ENCODE assay signal across 12 mouse cellular contexts in the genomic region with DNA sequence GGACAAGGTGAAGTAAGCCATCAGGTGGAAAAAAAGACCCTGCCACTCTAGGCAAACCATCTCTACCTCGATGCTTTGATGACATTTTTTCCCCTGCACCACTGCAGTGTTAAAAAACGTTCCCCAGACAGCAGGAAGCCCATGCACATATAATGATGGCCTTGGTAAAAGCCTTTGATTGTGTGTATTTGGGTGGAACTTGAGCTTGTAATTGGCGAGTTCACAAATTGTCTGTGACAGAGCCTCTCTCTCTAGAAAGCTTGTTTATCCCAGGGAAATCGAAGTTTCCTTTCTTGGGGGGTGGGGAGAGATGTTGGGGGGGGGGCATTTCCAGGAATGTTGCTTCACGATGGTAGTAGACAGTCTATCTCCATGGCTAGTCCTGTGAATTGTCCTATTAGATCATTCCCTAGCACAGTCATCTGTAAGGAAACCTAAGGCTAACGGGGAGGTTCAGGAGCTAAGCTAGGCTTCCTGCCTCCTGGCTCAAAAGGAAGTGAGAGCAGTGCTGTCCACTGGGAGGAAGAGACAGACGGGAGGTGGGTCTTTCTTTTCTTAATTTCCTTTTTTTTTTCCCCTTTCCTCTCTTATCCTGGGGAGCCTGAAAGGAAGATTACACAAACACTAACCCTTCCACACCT. TPM values are rescaled to one million over a fixed set of nuclear protein-coding genes. Genes with fewer than 3 reads are reported as not detected.
DNase-seq lines count a peak whose midpoint lies in the region; ATAC-seq and TF ChIP-seq lines count a peak whose summit lies in the region.
"Had no signal": no experiment of that assay in that cellular context is flagged by ENCODE, and none has a peak within 500 bp of the region (broad histone marks: within the 10 kb centered on the region; RNA-seq: fewer than 3 reads in every experiment).

No protein-coding gene starts in this region.

- no peaks in the 10 kb centered on the region for H3K79me2 ChIP-seq in liver, adult 2 months (ENCODE audit: control insufficient read depth, insufficient read depth, low read length)

- no peaks in the 10 kb centered on the region for H3K36me3 ChIP-seq in forebrain, embryonic 10.5 days (replicated peaks)
- H3K36me3 ChIP-seq in forebrain, embryonic 16.5 days (ENCODE audit: control insufficient read depth, insufficient read depth), result no peaks in the 10 kb centered on the region
- H3K36me3 ChIP-seq in liver, adult 2 months (ENCODE audit: control insufficient read depth, insufficient read depth, low read length), result no peaks in the 10 kb centered on the region
- H3K36me3 ChIP-seq in liver, embryonic 12.5 days, result no peaks in the 10 kb centered on the region
- H3K36me3 ChIP-seq in forebrain, embryonic 13.5 days (ENCODE audit: poor library complexity, severe bottlenecking), result no peaks in the 10 kb centered on the region
- no peaks in the 10 kb centered on the region for H3K36me3 ChIP-seq in limb, embryonic 10.5 days
- H3K36me3 ChIP-seq: limb, embryonic 15.5 days had no signal

- ATAC-seq in forebrain, embryonic 16.5 days, result no peak
- ATAC-seq in liver, embryonic 12.5 days, result no peak
- ATAC-seq in forebrain, embryonic 13.5 days, result peak; percentile 16; the same call in 1 of the 2 replicates

- WGBS in forebrain, embryonic 10.5 days, result 12% methylated on average over 7 of the region's 7 CpGs
- WGBS in forebrain, embryonic 16.5 days, result 7% methylated on average over 7 of the region's 7 CpGs
- 52% methylated on average over 7 of the region's 7 CpGs for WGBS in liver, adult 2 months
- WGBS in liver, embryonic 12.5 days (ENCODE audit: insufficient replicate concordance), result 30% methylated on average over 7 of the region's 7 CpGs
- WGBS in forebrain, embryonic 13.5 days, result 9% methylated on average over 7 of the region's 7 CpGs
- WGBS in limb, embryonic 10.5 days, result 33% methylated on average over 7 of the region's 7 CpGs

- no peak overlapping the region for H3K4me3 ChIP-seq in forebrain, embryonic 10.5 days
- H3K4me3 ChIP-seq in forebrain, embryonic 16.5 days (replicated peaks; ENCODE audit: low read length), result no peak overlapping the region
- H3K4me3 ChIP-seq in liver, adult 2 months (ENCODE audit: insufficient read depth, low read depth, low read length), result no peak overlapping the region
- H3K4me3 ChIP-seq in liver, embryonic 12.5 days, result no peak overlapping the region
- H3K4me3 ChIP-seq in forebrain, embryonic 13.5 days, result no peak overlapping the region
- no peak overlapping the region for H3K4me3 ChIP-seq in limb, embryonic 10.5 days
- H3K4me3 ChIP-seq: limb, embryonic 15.5 days had no signal

- H3K9me3 ChIP-seq in forebrain, embryonic 10.5 days, result no peaks in the 10 kb centered on the region
- no peaks in the 10 kb centered on the region for H3K9me3 ChIP-seq in forebrain, embryonic 16.5 days (ENCODE audit: control insufficient read depth, low read length)
- H3K9me3 ChIP-seq in liver, embryonic 12.5 days (replicated peaks), result no peaks in the 10 kb centered on the region
- H3K9me3 ChIP-seq in forebrain, embryonic 13.5 days (replicated peaks), result no peaks in the 10 kb centered on the region
- no peaks in the 10 kb centered on the region for H3K9me3 ChIP-seq in limb, embryonic 10.5 days (replicated peaks)
- H3K9me3 ChIP-seq: limb, embryonic 15.5 days had no signal

- DNase-seq in forebrain, embryonic 10.5 days (ENCODE audit: extremely low spot score, low spot score), result no peak
- no peak for DNase-seq in liver, adult 2 months (ENCODE audit: extremely low read depth, low read depth, low spot score)
- no peak for DNase-seq in limb, embryonic 10.5 days (ENCODE audit: low spot score)
- no peak for DNase-seq in spleen, adult 18-20 months
- no peak for DNase-seq in cerebellum, adult 8-10 months
- DNase-seq: cerebellum, postnatal 36 days; right cerebral cortex, postnatal 4 days had no signal

- TF ChIP-seq CTCF in liver, adult 2 months (IDR thresholded peaks at IDR 0.05; ENCODE audit: low read depth, low read length), result no peak

- H3K27me3 ChIP-seq in forebrain, embryonic 10.5 days (ENCODE audit: poor library complexity, severe bottlenecking), result peaks cover 75% of the 10 kb centered on the region
- peaks cover 3% of the 10 kb centered on the region; the same call in 1 of the 2 replicates for H3K27me3 ChIP-seq in forebrain, embryonic 16.5 days (replicated peaks; ENCODE audit: control insufficient read depth, insufficient read depth, low read length)
- H3K27me3 ChIP-seq in liver, adult 2 months (ENCODE audit: control insufficient read depth, insufficient read depth, low read length), result no peaks in the 10 kb centered on the region
- H3K27me3 ChIP-seq in liver, embryonic 12.5 days (replicated peaks), result peaks cover 3% of the 10 kb centered on the region; the same call in 1 of the 2 replicates
- H3K27me3 ChIP-seq in forebrain, embryonic 13.5 days, result peaks cover 5% of the 10 kb centered on the region
- H3K27me3 ChIP-seq in limb, embryonic 10.5 days (ENCODE audit: low read depth, poor library complexity, severe bottlenecking), result peaks cover 25% of the 10 kb centered on the region

- TF ChIP-seq POLR2A in liver, adult 2 months (IDR thresholded peaks at IDR 0.05; ENCODE audit: extremely low read depth, insufficient read depth, low read length), result no peak

- no peak overlapping the region for H3K9ac ChIP-seq in forebrain, embryonic 16.5 days (replicated peaks; ENCODE audit: low read depth, low read length)
- H3K9ac ChIP-seq in liver, adult 2 months (ENCODE audit: low read depth, low read length), result no peak overlapping the region
- no peak overlapping the region for H3K9ac ChIP-seq in liver, embryonic 12.5 days
- no peak overlapping the region for H3K9ac ChIP-seq in forebrain, embryonic 13.5 days
- H3K9ac ChIP-seq: limb, embryonic 15.5 days had no signal

- no peak overlapping the region for H3K4me2 ChIP-seq in forebrain, embryonic 16.5 days (ENCODE audit: low read length)
- H3K4me2 ChIP-seq in liver, embryonic 12.5 days, result no peak overlapping the region
- H3K4me2 ChIP-seq in forebrain, embryonic 13.5 days, result peak overlapping the region; percentile 0; the same call in 1 of the 2 replicates
- H3K4me2 ChIP-seq: limb, embryonic 15.5 days; midbrain, embryonic 11.5 days had no signal

- peak overlapping the region; percentile 40; the same call in 1 of the 2 replicates for H3K27ac ChIP-seq in forebrain, embryonic 10.5 days
- H3K27ac ChIP-seq in forebrain, embryonic 16.5 days (ENCODE audit: low read length), result no peak overlapping the region
- peak overlapping the region; percentile 70 for H3K27ac ChIP-seq in liver, adult 2 months (replicated peaks; ENCODE audit: insufficient read depth, low read depth, low read length)
- H3K27ac ChIP-seq in liver, embryonic 12.5 days, result no peak overlapping the region
- H3K27ac ChIP-seq in forebrain, embryonic 13.5 days, result peak overlapping the region; percentile 0; the same call in 1 of the 2 replicates
- H3K27ac ChIP-seq in limb, embryonic 10.5 days, result peak overlapping the region; percentile 36; the same call in 1 of the 2 replicates
- H3K27ac ChIP-seq: limb, embryonic 15.5 days had no signal

- peaks cover 81% of the 10 kb centered on the region for H3K4me1 ChIP-seq in forebrain, embryonic 10.5 days
- peaks cover 27% of the 10 kb centered on the region for H3K4me1 ChIP-seq in forebrain, embryonic 16.5 days (replicated peaks; ENCODE audit: control insufficient read depth, insufficient read depth, low read length)
- H3K4me1 ChIP-seq in liver, adult 2 months (ENCODE audit: control insufficient read depth, insufficient read depth, low read length), result peaks cover 5% of the 10 kb centered on the region; the same call in 1 of the 2 replicates
- peaks cover 28% of the 10 kb centered on the region for H3K4me1 ChIP-seq in liver, embryonic 12.5 days
- peaks cover 80% of the 10 kb centered on the region for H3K4me1 ChIP-seq in forebrain, embryonic 13.5 days
- peaks cover 72% of the 10 kb centered on the region for H3K4me1 ChIP-seq in limb, embryonic 10.5 days

RNA-seq across cellular contexts. Expression of gene Cryzl2, which starts 10.1 kb away (rescaled TPM):
- 5.5 and 6.7 TPM in 2 replicates for polyA plus RNA-seq in forebrain, embryonic 10.5 days (2016; fragmentation: Nextera tagmentation; extraction: Ambion mirVana)
- 4.7 and 6.3 TPM in 2 replicates for polyA plus RNA-seq in forebrain, embryonic 16.5 days (2015; fragmentation: Nextera tagmentation; extraction: Ambion mirVana)
- 21.4 and 22.7 TPM in 2 replicates for total RNA-seq in liver, adult 2 months (2014; rRNA removed)
- polyA plus RNA-seq in liver, adult 2 months (2012; rRNA removed), result 31.0 and 32.2 TPM in 2 replicates
- polyA plus RNA-seq in liver, embryonic 12.5 days (2016; fragmentation: Nextera tagmentation; extraction: Ambion mirVana), result 6.8 and 7.0 TPM in 2 replicates
- polyA plus RNA-seq in forebrain, embryonic 13.5 days (2015; fragmentation: Nextera tagmentation; extraction: Ambion mirVana), result 5.8 and 6.6 TPM in 2 replicates
- 4.6 and 7.6 TPM in 2 replicates for polyA plus RNA-seq in limb, embryonic 10.5 days (2016; fragmentation: Nextera tagmentation; extraction: Ambion mirVana)

RNA-seq across cellular contexts. Expression of gene Rasal2, which starts 35.9 kb away (rescaled TPM):
- polyA plus RNA-seq in forebrain, embryonic 10.5 days (2016; fragmentation: Nextera tagmentation; extraction: Ambion mirVana), result 9.5 and 10.2 TPM in 2 replicates
- 32.9 and 37.6 TPM in 2 replicates for polyA plus RNA-seq in forebrain, embryonic 16.5 days (2015; fragmentation: Nextera tagmentation; extraction: Ambion mirVana)
- total RNA-seq in liver, adult 2 months (2014; rRNA removed), result 9.1 and 10.2 TPM in 2 replicates
- 0.90 and 1.2 TPM in 2 replicates for polyA plus RNA-seq in liver, adult 2 months (2012; rRNA removed)
- 3.4 and 3.8 TPM in 2 replicates for polyA plus RNA-seq in liver, embryonic 12.5 days (2016; fragmentation: Nextera tagmentation; extraction: Ambion mirVana)
- 31.0 and 33.7 TPM in 2 replicates for polyA plus RNA-seq in forebrain, embryonic 13.5 days (2015; fragmentation: Nextera tagmentation; extraction: Ambion mirVana)
- 5.8 and 6.2 TPM in 2 replicates for polyA plus RNA-seq in limb, embryonic 10.5 days (2016; fragmentation: Nextera tagmentation; extraction: Ambion mirVana)

RNA-seq across cellular contexts. Expression of gene Sec16b, which starts 58.2 kb away (rescaled TPM):
- 0.63 and 0.73 TPM in 2 replicates for polyA plus RNA-seq in forebrain, embryonic 10.5 days (2016; fragmentation: Nextera tagmentation; extraction: Ambion mirVana)
- polyA plus RNA-seq in forebrain, embryonic 16.5 days (2015; fragmentation: Nextera tagmentation; extraction: Ambion mirVana), result 0.56 and 0.62 TPM in 2 replicates
- total RNA-seq in liver, adult 2 months (2014; rRNA removed), result 52.2 and 57.3 TPM in 2 replicates
- 44.7 and 47.4 TPM in 2 replicates for polyA plus RNA-seq in liver, adult 2 months (2012; rRNA removed)
- 3.9 and 4.1 TPM in 2 replicates for polyA plus RNA-seq in liver, embryonic 12.5 days (2016; fragmentation: Nextera tagmentation; extraction: Ambion mirVana)
- polyA plus RNA-seq in forebrain, embryonic 13.5 days (2015; fragmentation: Nextera tagmentation; extraction: Ambion mirVana), result 0.23 and 0.87 TPM in 2 replicates
- 0.64 and 0.79 TPM in 2 replicates for polyA plus RNA-seq in limb, embryonic 10.5 days (2016; fragmentation: Nextera tagmentation; extraction: Ambion mirVana)

Comparison
In these comparisons a context has a peak if more than half of its experiments do, and no peak if none do; other contexts are left out.
1. H3K27ac ChIP-seq: peak in forebrain, embryonic 10.5 days (single experiment), liver, adult 2 months (single experiment), forebrain, embryonic 13.5 days (single experiment) and limb, embryonic 10.5 days (single experiment); none in forebrain, embryonic 16.5 days (single experiment) and liver, embryonic 12.5 days (single experiment).